Mouse (Mus musculus) megakaryocyte, embryonic 14.5 days (primary cell): ENCODE measurements around the gene Cdc16. TPM values are rescaled to one million over a fixed set of nuclear protein-coding genes. Genes with fewer than 3 reads are reported as not detected.

Experiments
- H3K27me3 ChIP-seq: replicated peaks from 2 replicates; pipeline ENCODE3; 2012; ENCODE audit warnings: inconsistent platforms
- H3K36me3 ChIP-seq: replicated peaks from 2 replicates; pipeline ENCODE3; 2012; ENCODE audit warnings: low read length, inconsistent platforms, mixed read lengths
- H3K4me1 ChIP-seq: 2 replicates; pipeline ENCODE4 v1.6.1; 2012; ENCODE audit warnings: inconsistent platforms
- H3K4me3 ChIP-seq: replicated peaks from 2 replicates; pipeline ENCODE3; 2012; ENCODE audit warnings: moderate library complexity, mild to moderate bottlenecking, inconsistent platforms
- H3K9me3 ChIP-seq: 2 replicates; pipeline ENCODE4 v1.6.1; 2012; ENCODE audit warnings: inconsistent platforms
- FLI1 ChIP-seq: IDR thresholded peaks from 2 replicates; pipeline ENCODE4 v1.6.1; 2012; ENCODE audit warnings: low read length, inconsistent platforms, mixed read lengths
- GATA1 ChIP-seq: IDR thresholded peaks from 3 replicates; pipeline ENCODE4 v1.6.1; 2012; ENCODE audit warnings: mixed read lengths, low read length, inconsistent platforms, borderline replicate concordance
- polyA plus RNA-seq: library from polyadenylated mRNA; stranded (reverse); fragments of >175 nt; gene quantifications from 2 replicates; pipeline ENCODE4 v1.2.3, GENCODE M21; 2012; ENCODE audit warnings: low replicate concordance; ENCODE audit not compliant: insufficient read depth

Gene Cdc16
- polyA plus RNA-seq, 1 experiment = 10.6 TPM

DNA sequence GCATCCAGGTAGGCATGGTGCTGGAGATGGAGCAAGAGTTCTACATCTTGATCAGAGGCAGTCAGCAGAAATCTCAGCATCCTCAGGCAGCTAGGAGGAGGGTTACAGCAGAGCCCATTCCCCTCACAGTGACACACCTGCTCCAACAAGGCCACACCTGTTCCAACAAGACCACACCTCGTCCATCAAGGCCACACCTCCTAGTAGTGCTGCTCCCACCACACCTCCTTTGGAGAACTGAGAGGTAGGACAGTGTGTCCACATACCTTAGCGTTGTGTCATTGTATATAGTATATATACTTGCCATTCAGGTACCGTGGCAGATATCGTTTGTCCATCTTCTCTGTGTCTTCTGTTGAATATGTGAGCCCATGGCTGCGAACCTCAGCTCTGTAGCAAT is 40.2 kb downstream of the Cdc16 start:
- H3K36me3 ChIP-seq = peaks cover 64% of the 10 kb centered on the region
- no peak overlapping the region for H3K4me3 ChIP-seq
- TF ChIP-seq FLI1 = no peak
- no peak for TF ChIP-seq GATA1
- peaks cover 2% of the 10 kb centered on the region for H3K27me3 ChIP-seq
- 0 out of 2 replicates have a peak, but pooled peaks cover 5% of the 10 kb centered on the region for H3K4me1 ChIP-seq
- no peaks in the 10 kb centered on the region for H3K9me3 ChIP-seq

- TF ChIP-seq FLI1 (no peak), GATA1 (no peak)
- 0 out of 2 replicates have a peak, but pooled peaks cover 5% of the 10 kb centered on the region for H3K4me1 ChIP-seq
Measured at GRCm38 (mm10) chr8:13799566-13799965, 42.1 kb downstream of the Cdc16 start.

GRCm38 (mm10) chr8:13828598-13829172 is 71.2 kb downstream of the Cdc16 start:
- Histone ChIP-seq H3K4me3 (no peak overlapping the region), H3K36me3 (no peaks in the 10 kb centered on the region), H3K27me3 (peaks cover 4% of the 10 kb centered on the region), H3K4me1 (no peaks in the 10 kb centered on the region), H3K9me3 (no peaks in the 10 kb centered on the region)
- no peak for TF ChIP-seq GATA1
- TF ChIP-seq FLI1 = no peak

More at GRCm38 (mm10) chr8:13799566-13799965, 42.1 kb downstream of the Cdc16 start:
- Histone ChIP-seq H3K9me3 (no peaks in the 10 kb centered on the region), H3K4me3 (no peak overlapping the region), H3K36me3 (peaks cover 46% of the 10 kb centered on the region), H3K27me3 (peaks cover 2% of the 10 kb centered on the region)

Other genes with a start within 250 kb of the Cdc16 start
- 20.4 and 26.5 TPM in 2 replicates for gene 1700029H14Rik, start 195.2 kb upstream of the Cdc16 start, polyA plus RNA-seq
- 86.3 and 103 TPM in 2 replicates for gene Rasa3, start 80.1 kb upstream of the Cdc16 start, polyA plus RNA-seq
- 6.9 TPM in 1 of 2 replicates, not detected in the other for gene Cfap97d2, start 51.8 kb upstream of the Cdc16 start, polyA plus RNA-seq
- 2.7 and 32.8 TPM in 2 replicates for gene Upf3a, start 27.9 kb downstream of the Cdc16 start, polyA plus RNA-seq
- not detected in 2 replicates for gene AF366264, start 80.7 kb downstream of the Cdc16 start, polyA plus RNA-seq
- 2.3 and 2.9 TPM in 2 replicates for gene Champ1, start 112.0 kb downstream of the Cdc16 start, polyA plus RNA-seq
- 1.7 TPM in 1 of 2 replicates, not detected in the other for gene Coprs, start 132.6 kb downstream of the Cdc16 start, polyA plus RNA-seq